Mouse (Mus musculus): Measurements from ENCODE around the gene Gna13.

GRCm38 (mm10) chr11:109385296-109385695 lies 22.7 kb downstream of the Gna13 start:
- TF ChIP-seq CTCF (IDR thresholded peaks at IDR 0.05; ENCODE audit: low read depth) (no peak), EP300 (IDR thresholded peaks at IDR 0.05; ENCODE audit: low read depth) (no peak)
